8 mouse cellular contexts compared by ENCODE assay signal in genomic region chr2:143545758-143546246, GRCm38 (mm10). TPM values are rescaled to one million over a fixed set of nuclear protein-coding genes. Genes with fewer than 3 reads are reported as not detected.
A peak's percentile ranks its signal among the peaks of the same experiment; 100 is the strongest.
DNase-seq lines count a peak whose midpoint lies in the region; ATAC-seq and TF ChIP-seq lines count a peak whose summit lies in the region.
"Had no signal": no experiment of that assay in that cellular context is flagged by ENCODE, and none has a peak within 500 bp of the region (broad histone marks: within the 10 kb centered on the region; RNA-seq: fewer than 3 reads in every experiment).

Gene Pcsk2 (plus strand): TSS chr2:143546156.

- H3K4me2 ChIP-seq in forebrain, postnatal 0 days (ENCODE audit: low read depth) = peak within 1 kb of the TSS; percentile 68
- peak within 1 kb of the TSS; percentile 66 for H3K4me2 ChIP-seq in hindbrain, embryonic 12.5 days (replicated peaks)

- H3K36me3 ChIP-seq in forebrain, postnatal 0 days (ENCODE audit: insufficient read depth) = no peaks in the 10 kb centered on the region
- H3K36me3 ChIP-seq in hindbrain, embryonic 12.5 days = no peaks in the 10 kb centered on the region

- H3K9ac ChIP-seq in forebrain, postnatal 0 days = peak within 1 kb of the TSS; percentile 68
- peak within 1 kb of the TSS; percentile 65 for H3K9ac ChIP-seq in hindbrain, embryonic 12.5 days

- H3K4me3 ChIP-seq in forebrain, postnatal 0 days (ENCODE audit: low read depth, low read length) = peak within 1 kb of the TSS; percentile 51
- peak within 1 kb of the TSS; percentile 54 for H3K4me3 ChIP-seq in hindbrain, embryonic 12.5 days

- H3K9me3 ChIP-seq in forebrain, postnatal 0 days (ENCODE audit: low read length) = no peaks in the 10 kb centered on the region
- H3K9me3 ChIP-seq in hindbrain, embryonic 12.5 days (replicated peaks) = no peaks in the 10 kb centered on the region

- intact Hi-C loops in left cerebral cortex, postnatal 4 days (cut with DNase I) = loop anchor here (10.0 kb wide), 1 partner anchor 191 kb away; no protein-coding TSS in a partner anchor

- TF ChIP-seq CTCF in forebrain, postnatal 0 days (IDR thresholded peaks at IDR 0.05; ENCODE audit: low read depth) = no peak

- ATAC-seq in forebrain, postnatal 0 days = peak; percentile 96
- ATAC-seq in hindbrain, embryonic 12.5 days (ENCODE audit: low FRiP score) = peak; percentile 96

- peaks cover 3% of the 10 kb centered on the region; the same call in 1 of the 2 replicates for H3K4me1 ChIP-seq in forebrain, postnatal 0 days (ENCODE audit: insufficient read depth)
- H3K4me1 ChIP-seq in hindbrain, embryonic 12.5 days = peaks cover 21% of the 10 kb centered on the region

- DNase-seq in adrenal gland, adult 18-20 months (ENCODE audit: low spot score in 2 of 2) = peak; percentile 50 to 54
- peak; percentile 90 to 91 for DNase-seq in cerebellum, adult 18-20 months
- DNase-seq in forebrain, postnatal 0 days = peak; percentile 90
- DNase-seq in left cerebral cortex, postnatal 4 days = peak; percentile 82
- peak; percentile 73 for DNase-seq in neural tube, embryonic 10.5 days (ENCODE audit: extremely low spot score, low spot score)
- no peak for DNase-seq in urinary bladder, postnatal 14 days (ENCODE audit: low spot score)

- WGBS in forebrain, postnatal 0 days = under 1% methylated on average over 27 of the region's 51 CpGs
- under 1% methylated on average over 38 of the region's 51 CpGs for WGBS in hindbrain, embryonic 12.5 days

- peak within 1 kb of the TSS; percentile 74 for H3K27ac ChIP-seq in forebrain, postnatal 0 days (ENCODE audit: low read depth, low read length)
- H3K27ac ChIP-seq in hindbrain, embryonic 12.5 days = peak within 1 kb of the TSS; percentile 86

- H3K27me3 ChIP-seq in forebrain, postnatal 0 days (ENCODE audit: insufficient read depth, low read length) = no peaks in the 10 kb centered on the region
- H3K27me3 ChIP-seq in hindbrain, embryonic 12.5 days = peaks cover 38% of the 10 kb centered on the region

RNA-seq across cellular contexts. Expression of gene Pcsk2, which starts in this region (rescaled TPM):
- 1 to 10 TPM; 4.5 to 6.5 TPM for total RNA-seq in adrenal gland, adult 18-20 months (2021)
- 41.3 and 55.1 TPM in 2 replicates for total RNA-seq in forebrain, postnatal 0 days (2014; rRNA removed)
- 21.8 and 25.7 TPM in 2 replicates for polyA plus RNA-seq in forebrain, postnatal 0 days (2015; fragmentation: Nextera tagmentation; extraction: Ambion mirVana)
- polyA plus RNA-seq in hindbrain, embryonic 12.5 days (2016; fragmentation: Nextera tagmentation; extraction: Ambion mirVana) = 8.6 and 10.1 TPM in 2 replicates
- 10 to 100 TPM; 88.0 to 94.7 TPM for total RNA-seq in left cerebral cortex, postnatal 4 days (2021)
- total RNA-seq: heart, postnatal 36 days had no signal
